Mouse (Mus musculus): ENCODE results near the gene C1d.
"Not testable (repeated sequence)": the region's sequence is repeated elsewhere in the genome, so short reads cannot be mapped to it uniquely, and the experiment has no call there.

The C1d gene

GRCm38 (mm10) chr11:17257443-17257842, at the start of gene C1d:
Gene C1d, plus strand, starts transcription at chr11:17257579.
- peak; percentile 99 for DNase-seq

- peak; percentile 98 for DNase-seq
Measured at GRCm38 (mm10) chr11:17211258-17212140, 45.9 kb upstream of the C1d start, which contains the start of gene Pno1. Gene Pno1, minus strand, starts transcription at chr11:17211568.

- DNase-seq: no peak
Measured at GRCm38 (mm10) chr11:17212141-17212495, 45.3 kb upstream of the C1d start.

GRCm38 (mm10) chr11:17212903-17213509, 44.4 kb upstream of the C1d start:
- no peak for DNase-seq

GRCm38 (mm10) chr11:17215475-17215874, 41.9 kb upstream of the C1d start:
- no peak for DNase-seq

- no peak for DNase-seq
Measured at GRCm38 (mm10) chr11:17221126-17221525, 36.3 kb upstream of the C1d start.

GRCm38 (mm10) chr11:17232792-17233191, 24.6 kb upstream of the C1d start:
- no peak for DNase-seq

- no peak for DNase-seq
Measured at GRCm38 (mm10) chr11:17236449-17237037, 20.8 kb upstream of the C1d start.

GRCm38 (mm10) chr11:17238598-17238997, 18.8 kb upstream of the C1d start:
- not testable (repeated sequence) for DNase-seq

- DNase-seq: no peak
Measured at GRCm38 (mm10) chr11:17248715-17249114, 8.7 kb upstream of the C1d start.

- peak; percentile 50 to 55 for DNase-seq
Measured at GRCm38 (mm10) chr11:17256813-17257365, 490 bp upstream of the C1d start.

DNA sequence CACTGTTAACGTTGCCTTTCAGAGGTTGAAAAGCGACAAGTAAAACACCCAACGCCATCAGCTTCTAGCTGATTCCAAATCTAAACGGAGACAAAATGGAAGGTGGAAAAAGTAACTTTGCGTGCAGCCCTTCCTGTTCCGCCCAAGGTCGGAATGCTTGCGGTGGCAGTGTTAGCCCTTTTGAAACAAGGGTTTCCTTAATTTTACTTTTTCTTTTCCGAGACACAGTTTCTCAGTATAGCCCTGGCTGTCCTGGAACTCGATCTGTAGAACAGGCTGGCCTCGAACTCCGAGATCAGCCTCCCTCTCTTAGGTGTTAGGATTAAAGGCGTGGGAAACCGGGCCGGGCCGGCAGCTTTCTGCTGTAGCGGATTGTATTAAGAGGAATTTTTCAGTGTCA, 482 bp downstream of the C1d start:
- DNase-seq: peak; percentile 34 to 48

DNA sequence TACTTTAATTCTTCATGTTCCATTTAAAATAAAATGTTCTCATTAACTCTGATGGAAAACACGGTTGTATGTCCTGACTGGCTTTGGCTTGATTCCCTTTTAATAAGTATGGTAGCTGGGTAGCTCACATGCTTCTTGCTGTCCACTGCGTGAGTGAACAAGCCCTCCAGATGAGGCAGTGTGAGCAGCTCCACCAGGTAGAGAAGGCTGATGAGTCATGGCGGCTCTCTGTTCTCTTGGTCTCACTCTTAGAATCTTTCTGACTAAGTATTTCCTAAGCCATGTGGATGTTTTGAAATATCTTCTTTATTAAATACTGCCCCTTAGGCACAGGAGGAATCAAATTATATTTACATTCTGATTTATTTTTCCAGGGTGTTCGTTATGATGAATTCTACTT, 9.8 kb downstream of the C1d start:
- no peak for DNase-seq

DNA sequence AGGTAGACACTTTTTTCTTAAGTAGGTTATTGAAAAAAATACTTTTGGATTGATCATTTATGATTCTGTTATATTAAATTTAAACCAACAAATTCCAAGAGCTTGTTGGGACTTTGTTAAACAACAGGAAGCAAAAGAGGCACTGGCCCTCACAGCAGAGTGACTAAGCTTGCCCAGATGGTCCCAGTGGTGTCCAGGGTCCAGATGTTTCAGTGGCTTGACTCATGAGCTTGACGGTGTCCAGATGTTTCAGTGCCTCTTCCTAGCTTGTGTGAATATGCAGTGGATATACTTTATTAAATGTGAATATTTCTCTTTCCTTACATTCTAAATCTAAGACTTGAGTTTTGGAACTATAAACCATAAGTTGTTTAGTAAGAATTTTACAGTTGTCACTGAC, 11.4 kb downstream of the C1d start:
- DNase-seq: no peak

DNA sequence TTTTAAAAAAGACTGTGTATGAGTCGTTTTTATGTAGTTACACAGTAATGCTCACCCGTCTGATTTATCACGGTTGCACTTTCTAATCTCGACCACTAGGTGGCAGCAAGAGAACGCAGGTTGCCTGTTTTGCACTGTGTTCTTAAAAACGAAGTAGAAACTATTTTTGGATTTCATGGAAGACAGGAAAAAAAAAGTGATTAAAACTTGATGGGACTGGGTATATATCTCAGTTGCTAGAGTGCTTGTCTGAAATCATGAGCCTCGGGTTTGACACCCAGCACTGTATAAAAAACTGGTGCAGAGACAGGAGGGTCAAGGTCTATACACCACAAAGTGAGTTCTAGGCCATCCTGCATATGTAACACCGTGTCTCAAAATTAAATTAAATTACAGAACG, 22.6 kb downstream of the C1d start:
- DNase-seq: peak; percentile 64 to 75

GRCm38 (mm10) chr11:17284055-17284454, 26.7 kb downstream of the C1d start:
- peak in 1 of 2 experiments; percentile 21 for DNase-seq

- DNase-seq: no peak
Measured at GRCm38 (mm10) chr11:17288884-17289283, 31.5 kb downstream of the C1d start.

- DNase-seq: peak; percentile 94 to 95
Measured at GRCm38 (mm10) chr11:17306007-17306891, 48.9 kb downstream of the C1d start.

- no peak for DNase-seq
Measured at GRCm38 (mm10) chr11:17307457-17307856, 50.1 kb downstream of the C1d start.

All from cerebellum, postnatal 10 days (tissue).